Mouse (Mus musculus): ENCODE measurements around the gene Wdfy4. TPM values are rescaled to one million over a fixed set of nuclear protein-coding genes. Genes with fewer than 3 reads are reported as not detected.

Gene Wdfy4
- total and polyA plus RNA-seq, 2 experiments from 2014 or later, result 0.14 to 1.4 TPM

GRCm38 (mm10) chr14:32931709-32932108 lies 253.6 kb downstream of the Wdfy4 start:
- H3K36me3 ChIP-seq (replicated peaks; ENCODE audit: control insufficient read depth, insufficient read depth, low read length), result 0 out of 2 replicates have a peak, but pooled peaks cover 4% of the 10 kb centered on the region
- WGBS, result 83% methylated on average over 10 of the region's 10 CpGs
- TF ChIP-seq CTCF (IDR thresholded peaks at IDR 0.05; ENCODE audit: low read depth) (no peak), EP300 (IDR thresholded peaks at IDR 0.05; ENCODE audit: low read depth) (no peak)
- no peak overlapping the region for H3K27ac ChIP-seq (ENCODE audit: low read depth)
- DNase-seq (ENCODE audit: low spot score) (no peak), ATAC-seq (ENCODE audit: insufficient read depth, low read depth) (no peak)
- H3K9ac ChIP-seq (replicated peaks; ENCODE audit: low read depth, low read length), result no peak overlapping the region
- H3K27me3 ChIP-seq (ENCODE audit: control insufficient read depth, insufficient read depth, low read length), result no peaks in the 10 kb centered on the region
- no peak overlapping the region for H3K4me2 ChIP-seq (ENCODE audit: low read depth, low read length)
- H3K4me1 ChIP-seq (ENCODE audit: control insufficient read depth, insufficient read depth), result no peaks in the 10 kb centered on the region
- no peaks in the 10 kb centered on the region for H3K9me3 ChIP-seq (replicated peaks; ENCODE audit: control insufficient read depth, low read length)
- no peak overlapping the region for H3K4me3 ChIP-seq (ENCODE audit: low read depth, low read length)

- H3K9me3 ChIP-seq (replicated peaks; ENCODE audit: control insufficient read depth, low read length), result no peaks in the 10 kb centered on the region
- H3K4me3 ChIP-seq (ENCODE audit: low read depth, low read length), result no peak overlapping the region
- H3K27ac ChIP-seq (ENCODE audit: low read depth), result no peak overlapping the region
- H3K4me1 ChIP-seq (ENCODE audit: control insufficient read depth, insufficient read depth), result no peaks in the 10 kb centered on the region
- 82% methylated on average over 9 of the region's 9 CpGs for WGBS
- H3K27me3 ChIP-seq (ENCODE audit: control insufficient read depth, insufficient read depth, low read length), result no peaks in the 10 kb centered on the region
- no peak overlapping the region for H3K4me2 ChIP-seq (ENCODE audit: low read depth, low read length)
- DNase-seq (ENCODE audit: low spot score) (no peak), ATAC-seq (ENCODE audit: insufficient read depth, low read depth) (no peak)
- TF ChIP-seq EP300 (IDR thresholded peaks at IDR 0.05; ENCODE audit: low read depth) (no peak), CTCF (IDR thresholded peaks at IDR 0.05; ENCODE audit: low read depth) (no peak)
- no peak overlapping the region for H3K9ac ChIP-seq (replicated peaks; ENCODE audit: low read depth, low read length)
- H3K36me3 ChIP-seq (replicated peaks; ENCODE audit: control insufficient read depth, insufficient read depth, low read length), result no peaks in the 10 kb centered on the region
Measured at GRCm38 (mm10) chr14:32923871-32924270, 261.4 kb downstream of the Wdfy4 start.

- Histone ChIP-seq H3K27ac (ENCODE audit: low read depth) (no peak overlapping the region), H3K4me3 (ENCODE audit: low read depth, low read length) (no peak overlapping the region), H3K36me3 (replicated peaks; ENCODE audit: control insufficient read depth, insufficient read depth, low read length) (no peaks in the 10 kb centered on the region), H3K27me3 (ENCODE audit: control insufficient read depth, insufficient read depth, low read length) (no peaks in the 10 kb centered on the region), H3K4me1 (ENCODE audit: control insufficient read depth, insufficient read depth) (no peaks in the 10 kb centered on the region), H3K4me2 (ENCODE audit: low read depth, low read length) (no peak overlapping the region), H3K9me3 (replicated peaks; ENCODE audit: control insufficient read depth, low read length) (no peaks in the 10 kb centered on the region), H3K9ac (replicated peaks; ENCODE audit: low read depth, low read length) (no peak overlapping the region)
- WGBS, result 95% methylated on average over 1 of the region's 1 CpGs
- TF ChIP-seq CTCF (IDR thresholded peaks at IDR 0.05; ENCODE audit: low read depth) (no peak), EP300 (IDR thresholded peaks at IDR 0.05; ENCODE audit: low read depth) (no peak)
- no peak for ATAC-seq (ENCODE audit: insufficient read depth, low read depth)
- no peak for DNase-seq (ENCODE audit: low spot score)
Measured at GRCm38 (mm10) chr14:32917919-32918318, 267.4 kb downstream of the Wdfy4 start.

GRCm38 (mm10) chr14:32915360-32915759 lies 269.9 kb downstream of the Wdfy4 start:
- TF ChIP-seq CTCF (IDR thresholded peaks at IDR 0.05; ENCODE audit: low read depth), result no peak
- TF ChIP-seq EP300 (IDR thresholded peaks at IDR 0.05; ENCODE audit: low read depth), result no peak
- DNase-seq (ENCODE audit: low spot score) (no peak), ATAC-seq (ENCODE audit: insufficient read depth, low read depth) (no peak)

GRCm38 (mm10) chr14:32911187-32911586 lies 274.1 kb downstream of the Wdfy4 start:
- H3K9me3 ChIP-seq (replicated peaks; ENCODE audit: control insufficient read depth, low read length), result no peaks in the 10 kb centered on the region
- ATAC-seq (ENCODE audit: insufficient read depth, low read depth), result no peak
- H3K9ac ChIP-seq (replicated peaks; ENCODE audit: low read depth, low read length), result no peak overlapping the region
- WGBS, result 80% methylated on average over 4 of the region's 4 CpGs
- H3K36me3 ChIP-seq (replicated peaks; ENCODE audit: control insufficient read depth, insufficient read depth, low read length), result no peaks in the 10 kb centered on the region
- TF ChIP-seq EP300 (IDR thresholded peaks at IDR 0.05; ENCODE audit: low read depth) (no peak), CTCF (IDR thresholded peaks at IDR 0.05; ENCODE audit: low read depth) (no peak)
- no peak overlapping the region for H3K4me2 ChIP-seq (ENCODE audit: low read depth, low read length)
- no peaks in the 10 kb centered on the region for H3K4me1 ChIP-seq (ENCODE audit: control insufficient read depth, insufficient read depth)
- no peaks in the 10 kb centered on the region for H3K27me3 ChIP-seq (ENCODE audit: control insufficient read depth, insufficient read depth, low read length)
- no peak overlapping the region for H3K4me3 ChIP-seq (ENCODE audit: low read depth, low read length)
- no peak overlapping the region for H3K27ac ChIP-seq (ENCODE audit: low read depth)
- no peak for DNase-seq (ENCODE audit: low spot score)

More at GRCm38 (mm10) chr14:32915360-32915759, 269.9 kb downstream of the Wdfy4 start:
- Histone ChIP-seq H3K27me3 (ENCODE audit: control insufficient read depth, insufficient read depth, low read length) (no peaks in the 10 kb centered on the region), H3K36me3 (replicated peaks; ENCODE audit: control insufficient read depth, insufficient read depth, low read length) (no peaks in the 10 kb centered on the region), H3K9me3 (replicated peaks; ENCODE audit: control insufficient read depth, low read length) (no peaks in the 10 kb centered on the region), H3K4me3 (ENCODE audit: low read depth, low read length) (no peak overlapping the region), H3K4me2 (ENCODE audit: low read depth, low read length) (no peak overlapping the region), H3K9ac (replicated peaks; ENCODE audit: low read depth, low read length) (no peak overlapping the region), H3K4me1 (ENCODE audit: control insufficient read depth, insufficient read depth) (no peaks in the 10 kb centered on the region), H3K27ac (ENCODE audit: low read depth) (no peak overlapping the region)
- WGBS, result 74% methylated on average over 2 of the region's 2 CpGs

Other genes starting within 250 kb of the Wdfy4 start
- gene Lrrc18, start 194.1 kb downstream of the Wdfy4 start, total RNA-seq (2014; rRNA removed; ENCODE audit: low replicate concordance), result 0.38 TPM in 1 of 2 replicates, not detected in the other
- 0.14 and 0.18 TPM in 2 replicates for gene Lrrc18, start 194.1 kb downstream of the Wdfy4 start, polyA plus RNA-seq (2015; fragmentation: Nextera tagmentation; extraction: Ambion mirVana)
- 2.0 and 4.2 TPM in 2 replicates for gene Arhgap22, start 28.5 kb upstream of the Wdfy4 start, total RNA-seq (2014; rRNA removed; ENCODE audit: low replicate concordance)
- 0.77 and 1.5 TPM in 2 replicates for gene Arhgap22, start 28.5 kb upstream of the Wdfy4 start, polyA plus RNA-seq (2015; fragmentation: Nextera tagmentation; extraction: Ambion mirVana)